Mouse (Mus musculus) cerebellum, adult 2 months (tissue): ENCODE results near the gene AI837181. TPM values are rescaled to one million over a fixed set of nuclear protein-coding genes. Genes with fewer than 3 reads are reported as not detected.
A peak's percentile ranks its signal among the peaks of the same experiment; 100 is the strongest.

Experiments used
- DNase-seq, 2 experiments: peaks; one replicate each; pipeline ENCODE4 v3.0.0; 2021
- H3K27ac ChIP-seq: fragments of 200-500 bp; 2 replicates; pipeline ENCODE4 v1.5.1; 2012; ENCODE audit warnings: low read length, control low read depth, inconsistent platforms; ENCODE audit not compliant: insufficient read depth
- H3K27me3 ChIP-seq: fragments of 200-500 bp; 2 replicates; pipeline ENCODE4 v1.6.1; 2012; ENCODE audit warnings: inconsistent platforms, mild to moderate bottlenecking, low read length, moderate library complexity; ENCODE audit not compliant: control insufficient read depth, insufficient read depth
- H3K4me1 ChIP-seq: fragments of 200-500 bp; 2 replicates; pipeline ENCODE4 v1.6.1; 2011; ENCODE audit warnings: low read length; ENCODE audit not compliant: control insufficient read depth, insufficient read depth
- H3K4me3 ChIP-seq: fragments of 200-500 bp; replicated peaks from 2 replicates; pipeline ENCODE3; 2011; ENCODE audit warnings: mild to moderate bottlenecking, low read depth, low read length, control low read depth; ENCODE audit not compliant: insufficient read depth
- CTCF ChIP-seq: fragments of 200-500 bp; IDR thresholded peaks from 2 replicates; pipeline ENCODE4 v1.5.1; 2011; ENCODE audit warnings: low read depth, mild to moderate bottlenecking, control low read depth, low read length, moderate library complexity, borderline replicate concordance; ENCODE audit not compliant: insufficient read depth
- POLR2A ChIP-seq: fragments of 200-500 bp; IDR thresholded peaks from 2 replicates; pipeline ENCODE4 v1.6.1; 2011; ENCODE audit warnings: low read length, control low read depth, borderline replicate concordance; ENCODE audit not compliant: insufficient read depth
- WGBS: fragments of 180-500 bp; shearing (Covaris S2); methylation state at CpG from one replicate; pipeline ENCODE4 v1.1.7; 2018; 5-methylcytosine and 5-hydroxymethylcytosine counted together
- polyA plus RNA-seq: library from polyadenylated mRNA; depleted of rRNA; stranded (reverse); fragments of >200 nt; gene quantifications from 2 replicates; pipeline ENCODE4 v1.2.3, GENCODE M21; 2012

Gene AI837181
- polyA plus RNA-seq, 1 experiment: 134 TPM

- WGBS: 4% methylated on average over 16 of the region's 16 CpGs
- Histone ChIP-seq H3K27ac (no peak overlapping the region), H3K4me1 (peaks cover 32% of the 10 kb centered on the region), H3K27me3 (no peaks in the 10 kb centered on the region), H3K4me3 (no peak overlapping the region)
- DNase-seq: peak; percentile 43 to 47
- TF ChIP-seq CTCF: peak; percentile 33; the same call in 1 of the 2 replicates
- no peak for TF ChIP-seq POLR2A
Measured at GRCm38 (mm10) chr19:5432992-5433852, 8.3 kb downstream of the AI837181 start.

- Histone ChIP-seq H3K4me1 (peaks cover 32% of the 10 kb centered on the region), H3K27me3 (no peaks in the 10 kb centered on the region), H3K27ac (no peak overlapping the region), H3K4me3 (no peak overlapping the region)
- no peak for TF ChIP-seq POLR2A
- no peak for TF ChIP-seq CTCF
- no peak for DNase-seq
- WGBS: 74% methylated on average over 7 of the region's 7 CpGs
Measured at GRCm38 (mm10) chr19:5433951-5434350, 9.0 kb downstream of the AI837181 start.

- DNase-seq: no peak
- no peak overlapping the region for H3K4me3 ChIP-seq
- TF ChIP-seq POLR2A: no peak
- TF ChIP-seq CTCF: no peak
- WGBS: 70% methylated on average over 9 of the region's 9 CpGs
- no peaks in the 10 kb centered on the region for H3K27me3 ChIP-seq
- no peaks in the 10 kb centered on the region; the same call in 1 of the 2 replicates for H3K4me1 ChIP-seq
- no peak overlapping the region for H3K27ac ChIP-seq
Measured at GRCm38 (mm10) chr19:5444371-5444908, 19.5 kb downstream of the AI837181 start.

GRCm38 (mm10) chr19:5444954-5445353, 20.0 kb downstream of the AI837181 start:
- Histone ChIP-seq H3K27me3 (no peaks in the 10 kb centered on the region), H3K4me1 (no peaks in the 10 kb centered on the region; the same call in 1 of the 2 replicates), H3K27ac (no peak overlapping the region), H3K4me3 (no peak overlapping the region)
- no peak for DNase-seq
- TF ChIP-seq CTCF: no peak
- TF ChIP-seq POLR2A: no peak
- 44% methylated on average over 7 of the region's 7 CpGs for WGBS

- no peak overlapping the region for H3K27ac ChIP-seq
- H3K4me3 ChIP-seq: no peak overlapping the region
- TF ChIP-seq POLR2A: no peak
- WGBS: 93% methylated on average over 5 of the region's 5 CpGs
- no peak for DNase-seq
- no peaks in the 10 kb centered on the region for H3K27me3 ChIP-seq
- no peaks in the 10 kb centered on the region; the same call in 1 of the 2 replicates for H3K4me1 ChIP-seq
Measured at GRCm38 (mm10) chr19:5445747-5446146, 20.8 kb downstream of the AI837181 start.

GRCm38 (mm10) chr19:5447515-5448353, 22.8 kb downstream of the AI837181 start, which contains the start of gene Fosl1:
Gene Fosl1 (plus strand): TSS chr19:5447547.
- H3K27ac ChIP-seq: no peak within 1 kb of the TSS
- no peaks in the 10 kb centered on the region for H3K27me3 ChIP-seq
- under 1% methylated on average over 70 of the region's 70 CpGs for WGBS
- DNase-seq: peak; percentile 58 to 66
- TF ChIP-seq CTCF (no peak), POLR2A (no peak)
- H3K4me3 ChIP-seq: peak within 1 kb of the TSS; percentile 46
- H3K4me1 ChIP-seq: no peaks in the 10 kb centered on the region; the same call in 1 of the 2 replicates

GRCm38 (mm10) chr19:5448354-5449150, 23.6 kb downstream of the AI837181 start:
- H3K4me3 ChIP-seq: no peak overlapping the region
- H3K27ac ChIP-seq: no peak overlapping the region
- H3K27me3 ChIP-seq: no peaks in the 10 kb centered on the region
- H3K4me1 ChIP-seq: no peaks in the 10 kb centered on the region; the same call in 1 of the 2 replicates
- DNase-seq: no peak
- WGBS: 8% methylated on average over 36 of the region's 36 CpGs
- TF ChIP-seq POLR2A: no peak
- no peak for TF ChIP-seq CTCF
